Mouse (Mus musculus): ENCODE data around the gene Cage1.

Gene Cage1

DNA sequence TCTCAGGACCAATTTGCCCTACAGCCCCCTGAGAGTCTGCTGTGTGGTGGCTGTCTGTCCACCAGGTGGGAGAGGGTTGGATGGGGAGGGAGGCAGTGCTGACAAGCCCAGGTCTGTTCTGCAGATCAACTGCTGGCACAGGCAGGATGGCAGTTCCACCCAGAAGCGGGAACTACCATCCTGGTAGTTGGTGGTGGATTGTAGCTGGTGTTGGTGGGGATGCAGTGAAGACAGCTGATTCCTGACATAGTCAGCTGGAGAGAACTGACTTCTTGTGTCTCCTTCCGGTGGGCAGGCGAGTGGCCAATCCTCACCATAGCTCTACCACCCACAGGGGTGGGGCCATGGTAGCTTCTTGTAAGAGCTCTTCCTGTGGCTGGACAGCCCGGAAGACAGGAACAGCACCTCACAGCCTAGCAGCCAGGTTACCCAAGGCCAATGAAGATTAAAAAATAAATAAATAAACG lies 26.4 kb downstream of the Cage1 start:
- DNase-seq (ENCODE audit: low read depth, low spot score) = no peak

DNA sequence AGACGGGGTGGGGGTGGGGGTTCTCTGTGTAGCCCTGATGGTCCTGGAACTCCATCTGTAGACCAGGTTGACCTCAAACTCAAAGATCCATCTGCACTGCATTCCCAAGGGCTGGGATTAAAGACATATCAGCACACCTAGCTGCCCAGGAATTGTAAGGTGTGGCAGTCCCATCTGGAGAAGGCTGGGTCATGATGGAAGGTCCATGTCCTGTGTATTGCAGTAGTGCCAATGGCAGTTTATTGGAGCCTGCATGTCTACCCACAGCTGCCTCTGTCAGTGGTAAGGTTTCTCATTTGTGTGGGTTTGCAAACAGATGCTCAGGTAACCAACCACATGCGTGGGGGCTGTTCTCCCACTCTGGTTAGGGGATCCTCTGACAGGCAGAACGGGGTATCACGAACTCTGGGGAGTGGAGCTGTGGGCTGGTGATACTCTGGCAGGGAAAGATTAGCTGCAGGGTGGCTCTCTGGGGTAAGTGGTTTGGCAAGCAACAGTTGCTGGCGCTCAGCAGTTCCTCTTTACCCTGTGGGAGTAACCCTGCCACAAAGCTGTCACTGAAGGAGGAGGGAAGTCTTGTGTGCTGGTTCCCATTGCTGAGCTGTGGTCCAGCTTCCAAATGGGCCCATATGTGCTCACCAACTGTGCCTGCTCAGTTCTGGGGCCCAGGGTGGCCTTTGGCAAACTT lies 27.0 kb downstream of the Cage1 start:
- DNase-seq (ENCODE audit: low read depth, low spot score) = peak; percentile 15

DNA sequence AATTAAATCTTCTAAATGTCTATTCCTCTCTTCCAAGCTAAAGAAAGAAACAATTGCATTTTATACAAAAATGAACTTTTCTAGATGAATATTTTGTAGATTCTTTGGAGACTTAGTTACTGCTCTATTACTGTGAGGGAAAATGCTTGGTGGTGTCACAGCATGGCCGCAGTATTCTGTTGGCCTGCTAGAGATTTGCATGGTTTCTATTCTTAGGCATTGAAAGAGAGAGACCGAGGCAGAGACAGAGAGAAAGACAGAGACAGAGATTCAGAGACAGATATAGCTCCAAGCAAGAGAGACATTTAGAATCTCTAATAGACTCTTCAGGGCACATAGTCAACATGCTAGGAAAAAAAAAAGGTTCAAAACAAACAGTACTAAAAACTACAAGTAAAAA lies 28.9 kb downstream of the Cage1 start:
- no peak for DNase-seq (ENCODE audit: low read depth, low spot score)

DNA sequence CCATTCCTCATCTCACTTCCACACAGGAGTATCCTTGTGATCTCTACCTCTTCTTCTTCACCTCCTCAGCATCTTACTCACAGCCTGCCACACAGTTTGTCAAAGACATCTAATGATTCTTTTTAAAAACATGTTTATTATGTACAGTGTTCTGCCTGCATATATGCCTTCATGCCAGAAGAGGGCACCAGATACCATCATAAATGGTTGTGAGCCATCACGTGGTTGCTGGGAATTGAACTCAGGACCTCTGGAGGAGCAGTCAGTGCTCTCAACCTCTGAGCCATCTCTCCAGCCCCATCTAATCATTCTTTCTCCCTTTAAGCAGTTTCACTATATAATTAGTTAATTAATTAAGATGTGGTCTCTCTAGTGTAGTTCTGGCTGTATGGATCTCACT lies 34.4 kb downstream of the Cage1 start:
- DNase-seq (ENCODE audit: low read depth, low spot score) = no peak

DNA sequence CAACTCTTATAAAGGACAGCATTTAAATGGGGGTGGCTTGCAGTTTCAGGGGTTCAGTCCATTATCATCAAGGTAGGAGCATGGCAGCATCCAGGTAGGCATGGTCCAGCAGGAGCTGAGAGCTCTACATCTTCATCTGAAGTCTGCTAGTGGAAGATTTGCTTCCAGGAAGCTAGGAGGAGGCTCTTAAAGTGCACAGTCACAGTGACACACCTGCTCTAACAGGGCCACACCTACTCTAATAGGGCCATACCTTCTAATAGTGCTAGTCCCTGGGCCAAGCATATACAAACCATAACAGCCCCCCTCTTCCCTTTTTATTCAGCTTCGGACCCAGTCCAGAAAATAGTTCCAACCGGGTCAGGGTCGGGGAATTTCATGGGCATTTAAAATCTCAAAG lies 37.2 kb downstream of the Cage1 start:
- no peak for DNase-seq (ENCODE audit: low read depth, low spot score)

DNA sequence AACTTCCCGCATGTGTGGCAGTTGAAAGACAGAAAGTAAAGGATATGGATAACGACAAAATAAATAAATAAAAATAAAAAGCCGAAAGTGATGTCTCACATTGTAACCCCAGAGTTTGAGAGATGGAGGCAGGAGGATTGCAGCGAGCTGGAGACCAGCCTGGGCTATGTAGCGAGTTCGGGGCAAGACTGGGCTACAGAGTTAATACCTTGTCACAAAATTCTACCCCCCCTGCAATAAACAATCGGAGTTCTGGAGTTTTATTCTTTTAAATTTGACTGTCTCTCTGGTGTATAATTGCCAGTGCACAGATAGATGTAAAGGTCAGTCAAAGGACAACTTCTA lies 42.5 kb downstream of the Cage1 start:
- no peak for DNase-seq (ENCODE audit: low read depth, low spot score)

DNA sequence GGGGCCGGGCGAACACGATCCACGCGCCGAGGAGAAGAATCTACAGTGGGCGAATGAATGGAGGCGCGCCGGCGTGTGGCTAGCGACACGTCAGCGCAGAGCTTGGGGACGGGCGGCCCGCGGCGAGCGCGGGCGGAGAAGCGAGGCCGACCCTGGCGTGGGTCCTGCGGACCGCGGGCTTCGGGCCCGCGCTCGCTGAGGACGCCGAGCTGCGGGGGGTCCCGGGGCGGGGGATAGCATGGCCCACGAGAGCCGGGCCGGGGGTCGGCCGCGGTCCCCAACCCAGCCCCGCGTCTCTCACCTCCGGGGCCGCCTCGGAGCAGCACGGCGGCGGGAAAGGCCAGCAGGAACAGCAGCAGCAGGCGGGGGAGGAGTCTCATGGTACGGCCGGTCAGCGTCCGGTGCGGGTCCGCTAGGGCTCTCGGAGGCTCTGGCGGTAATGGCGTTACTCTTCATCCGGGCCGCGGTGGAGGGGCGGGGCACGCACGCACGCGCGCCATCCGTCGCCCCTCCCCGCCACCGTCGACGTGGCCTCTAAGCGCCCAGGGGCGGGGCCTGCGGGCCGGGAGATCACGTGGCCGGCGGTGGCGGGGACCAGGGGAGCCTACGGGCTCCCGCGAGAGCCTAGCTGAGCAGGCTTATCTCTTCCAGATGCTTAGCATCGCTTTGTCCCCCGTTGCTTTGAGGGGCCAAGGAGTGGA lies 43.0 kb downstream of the Cage1 start, which contains the start of gene Ssr1:
Gene Ssr1 (minus strand): TSS at position 514 of the 701 bp plus-strand sequence.
- DNase-seq (ENCODE audit: low read depth, low spot score) = peak; percentile 85

DNA sequence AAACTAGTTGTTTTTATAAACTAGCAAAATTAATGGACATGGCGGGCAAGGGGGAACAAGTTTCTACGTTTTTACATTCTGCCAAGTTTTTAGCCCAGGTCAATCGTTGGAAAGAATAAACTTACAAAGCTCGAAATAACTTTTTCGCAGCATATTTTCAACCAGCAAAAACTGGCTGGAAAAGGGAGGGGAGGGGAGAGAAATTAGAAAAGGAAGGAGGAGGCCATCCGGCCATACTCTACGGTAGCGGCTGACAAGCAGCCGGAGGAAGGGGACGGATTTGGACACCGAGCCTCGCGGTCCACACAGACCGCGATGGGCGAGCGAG lies 43.5 kb downstream of the Cage1 start:
- DNase-seq (ENCODE audit: low read depth, low spot score) = peak; percentile 32

DNA sequence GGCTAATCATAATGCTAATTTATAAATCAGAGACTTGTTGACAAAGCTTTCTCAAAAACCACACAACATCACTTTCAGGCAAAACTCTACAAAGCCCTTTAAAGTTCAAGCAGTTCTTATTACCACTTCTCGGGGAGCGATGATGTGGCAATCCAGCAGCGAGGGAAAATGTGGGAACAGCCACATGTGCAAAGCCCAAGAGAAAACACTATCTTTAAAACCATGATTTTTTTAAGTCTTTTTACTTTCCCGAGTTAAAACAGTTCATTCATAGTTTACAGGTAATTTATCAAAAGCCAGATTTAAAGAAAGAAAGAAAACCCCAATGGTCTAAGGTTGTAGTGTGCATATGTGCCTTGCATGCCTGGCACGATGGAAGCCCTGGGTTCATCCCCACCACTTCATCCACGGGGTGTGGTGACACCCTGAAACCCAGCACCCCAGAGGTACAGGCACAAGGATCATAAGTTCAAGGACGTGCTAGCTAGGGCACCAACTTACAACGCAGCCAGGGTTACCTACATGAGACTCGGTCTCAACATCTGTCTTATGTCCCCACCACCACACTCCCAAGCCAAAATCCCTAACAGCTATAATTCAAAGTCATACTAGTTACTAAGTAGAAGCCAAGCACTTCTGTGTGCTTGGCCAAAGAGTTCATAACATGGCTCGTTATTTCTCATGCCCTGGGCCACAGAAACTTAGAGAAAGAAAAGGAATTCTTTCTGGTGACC lies 44.1 kb downstream of the Cage1 start:
- DNase-seq (ENCODE audit: low read depth, low spot score) = peak; percentile 41

DNA sequence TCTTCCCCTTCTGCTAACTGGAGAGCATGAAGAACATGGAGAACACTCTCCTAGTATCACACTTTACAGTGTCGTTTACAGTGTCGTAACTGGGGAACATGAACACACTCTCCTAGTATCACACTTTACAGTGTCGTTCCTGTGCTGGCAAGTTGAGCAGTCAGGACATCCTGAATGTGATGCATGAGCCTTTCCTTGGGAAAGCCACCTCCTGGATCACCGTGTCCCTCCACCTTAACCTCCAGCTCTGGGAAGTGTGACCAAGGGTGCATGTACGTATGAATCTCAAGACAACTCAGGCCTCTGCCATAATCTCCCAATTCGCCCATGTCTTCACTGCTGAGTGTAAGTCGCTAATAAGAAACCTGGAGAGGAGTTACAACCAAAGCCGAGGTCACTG lies 47.2 kb downstream of the Cage1 start:
- no peak for DNase-seq (ENCODE audit: low read depth, low spot score)

DNA sequence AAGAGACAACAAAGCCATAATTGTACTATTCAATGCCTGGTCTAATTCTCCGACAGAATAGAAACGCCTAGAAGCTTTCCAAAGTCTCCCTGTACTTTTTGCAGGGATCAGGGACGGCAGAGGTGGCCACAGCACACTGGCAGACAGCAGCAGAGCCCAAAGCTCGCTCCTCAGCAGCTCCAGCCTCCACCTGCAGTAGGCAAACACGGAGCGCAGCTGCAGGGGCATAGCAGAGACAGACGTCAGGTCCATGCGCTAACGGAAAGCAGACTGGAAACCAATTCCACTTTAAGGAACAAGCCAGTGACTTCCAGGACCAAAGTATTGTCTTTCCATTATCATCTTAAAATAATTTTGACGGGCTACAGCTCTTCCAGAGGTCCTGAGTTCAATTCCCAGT lies 50.7 kb downstream of the Cage1 start:
- no peak for DNase-seq (ENCODE audit: low read depth, low spot score)

DNA sequence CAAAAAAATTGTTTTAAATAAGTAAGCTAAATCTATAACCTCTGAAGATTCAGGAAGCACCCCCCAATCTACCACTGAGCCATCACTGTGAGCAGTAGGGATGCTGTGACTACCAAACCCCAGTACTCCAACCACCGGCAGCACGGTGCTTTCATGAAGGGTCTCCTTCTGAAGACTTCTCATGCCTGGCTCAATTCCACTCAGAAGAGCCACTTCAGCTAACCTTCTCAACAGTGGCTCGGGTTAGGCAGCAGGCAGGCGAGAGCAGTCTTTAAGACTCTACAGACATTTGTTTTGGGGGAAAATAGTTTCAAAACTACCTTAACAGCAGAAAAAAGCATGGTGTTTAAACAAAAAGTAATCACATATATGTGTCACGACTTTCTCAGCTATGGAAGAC lies 55.8 kb downstream of the Cage1 start:
- DNase-seq (ENCODE audit: low read depth, low spot score) = no peak

DNA sequence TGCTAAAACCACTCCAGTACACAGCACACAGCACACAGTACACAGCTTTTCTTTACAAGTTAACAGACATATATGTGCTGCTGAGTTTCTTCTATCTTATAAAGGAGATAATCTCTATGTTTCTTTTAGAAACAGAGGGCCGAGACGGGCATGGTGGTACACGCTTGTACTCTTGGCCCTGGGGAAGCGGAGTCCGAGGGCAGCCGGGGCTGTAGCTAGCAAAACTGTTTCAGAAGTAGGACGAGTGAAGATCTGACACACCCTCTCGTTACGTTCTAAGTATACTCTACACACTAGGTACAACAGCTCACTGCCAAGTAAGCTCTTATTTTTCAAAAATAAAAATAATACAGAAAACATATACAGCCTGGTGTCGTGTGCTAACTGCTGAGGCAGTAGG lies 56.5 kb downstream of the Cage1 start:
- no peak for DNase-seq (ENCODE audit: low read depth, low spot score)

DNA sequence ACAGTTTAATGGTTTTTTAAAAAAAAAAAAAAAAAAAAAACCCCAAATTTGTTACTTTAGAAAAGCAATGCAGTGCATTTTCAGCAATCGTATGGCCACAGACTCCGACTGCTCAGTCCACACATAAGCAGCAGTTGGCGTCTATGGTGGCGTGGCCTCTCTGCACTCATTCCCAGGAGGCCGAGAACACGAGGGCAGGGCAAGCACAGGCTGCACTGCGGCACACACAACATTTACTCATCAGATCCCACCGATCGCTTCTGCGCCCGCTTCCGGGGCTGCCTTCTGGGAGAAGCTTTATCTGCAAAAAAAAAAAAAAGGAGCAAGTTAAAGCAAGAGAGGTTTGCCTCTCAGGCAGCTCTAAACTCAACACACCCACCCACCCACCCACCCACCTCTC lies 57.4 kb downstream of the Cage1 start:
- no peak for DNase-seq (ENCODE audit: low read depth, low spot score)

DNA sequence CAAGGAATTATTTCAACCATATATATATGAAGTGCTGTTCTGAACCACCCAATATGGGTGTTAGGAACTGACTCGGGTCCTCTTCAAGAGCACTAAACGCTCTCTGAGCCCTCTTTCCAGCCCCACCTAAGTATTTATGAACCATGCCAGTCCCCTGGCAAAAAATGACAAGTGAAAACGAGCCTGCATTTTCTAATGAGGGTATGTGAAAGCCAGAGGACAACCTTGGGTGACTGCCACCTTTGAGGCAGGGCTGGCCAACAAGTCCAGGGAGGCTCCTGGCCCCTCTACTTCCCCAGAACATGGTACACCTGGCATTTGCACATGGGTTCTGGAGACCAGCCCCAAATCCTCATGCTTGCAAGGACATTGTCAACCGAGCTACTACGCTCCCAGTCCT lies 62.1 kb downstream of the Cage1 start:
- DNase-seq (ENCODE audit: low read depth, low spot score) = no peak

DNA sequence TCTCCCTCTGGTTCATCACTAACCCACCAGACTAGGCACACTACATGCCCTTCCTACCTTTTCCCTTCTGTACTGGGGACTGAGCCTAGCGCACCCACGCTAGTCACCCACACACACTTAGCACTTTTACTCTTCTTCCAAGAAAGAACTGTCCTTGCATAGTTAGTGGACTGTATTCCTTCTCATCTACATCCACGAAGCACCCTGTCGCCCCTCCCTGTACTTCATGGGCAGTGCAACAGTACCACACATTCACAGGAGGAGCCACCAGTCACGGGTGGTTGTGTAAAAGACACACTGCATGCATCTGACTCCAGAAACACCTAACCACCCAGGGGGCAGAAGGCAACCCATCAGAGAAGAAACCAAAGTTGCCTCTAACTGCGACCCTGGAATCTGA lies 62.8 kb downstream of the Cage1 start:
- no peak for DNase-seq (ENCODE audit: low read depth, low spot score)

DNA sequence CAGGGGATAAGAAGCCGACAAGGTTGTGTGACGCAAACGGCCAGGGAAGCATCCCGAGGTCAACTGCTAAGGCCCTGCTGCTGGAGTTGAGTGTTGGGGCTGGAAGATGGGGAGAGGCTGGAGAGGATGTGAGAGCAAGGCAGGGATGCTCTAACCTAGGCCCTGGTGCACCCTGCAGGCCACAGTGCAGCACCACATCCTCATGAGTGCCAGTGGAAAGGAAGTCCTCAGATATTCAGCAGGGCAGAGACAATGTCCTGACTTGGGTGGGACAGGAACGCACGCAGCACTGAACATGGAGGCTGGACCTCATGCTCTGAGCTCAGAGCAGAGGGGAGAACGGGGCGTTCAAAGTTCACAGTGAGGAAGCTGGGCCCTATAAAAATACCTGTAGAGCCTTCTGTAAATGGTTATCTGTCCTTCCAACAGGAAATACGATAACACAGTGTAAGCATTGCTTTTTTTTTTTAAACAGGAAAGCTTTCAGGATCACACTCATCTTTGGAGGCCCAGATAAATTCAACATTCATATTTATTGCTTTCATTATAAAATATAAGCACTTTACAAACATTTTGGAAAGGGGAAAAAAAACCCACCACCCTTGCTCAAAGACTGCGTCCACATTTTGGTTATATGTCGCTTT lies 65.9 kb downstream of the Cage1 start:
- DNase-seq (ENCODE audit: low read depth, low spot score) = peak; percentile 19

DNA sequence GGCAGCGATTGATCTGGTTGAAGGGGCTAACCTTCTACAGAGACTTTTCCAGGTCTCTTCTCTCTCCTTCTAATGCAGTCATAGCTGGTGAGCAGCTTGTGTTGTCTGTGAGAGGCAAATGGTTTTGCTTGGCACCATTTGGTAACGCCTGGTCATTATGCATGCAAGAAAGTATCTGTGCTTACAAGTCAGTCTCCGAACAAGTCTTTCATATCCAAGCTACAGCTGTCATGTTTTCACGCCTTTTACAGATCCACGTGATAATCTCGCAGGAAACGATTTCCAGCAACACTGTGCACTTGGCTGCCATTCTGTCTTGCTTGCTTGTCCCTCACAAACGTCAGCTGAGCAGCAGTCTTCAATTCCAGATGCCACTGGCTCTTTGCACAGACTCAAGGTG lies 66.9 kb downstream of the Cage1 start:
- no peak for DNase-seq (ENCODE audit: low read depth, low spot score)

DNA sequence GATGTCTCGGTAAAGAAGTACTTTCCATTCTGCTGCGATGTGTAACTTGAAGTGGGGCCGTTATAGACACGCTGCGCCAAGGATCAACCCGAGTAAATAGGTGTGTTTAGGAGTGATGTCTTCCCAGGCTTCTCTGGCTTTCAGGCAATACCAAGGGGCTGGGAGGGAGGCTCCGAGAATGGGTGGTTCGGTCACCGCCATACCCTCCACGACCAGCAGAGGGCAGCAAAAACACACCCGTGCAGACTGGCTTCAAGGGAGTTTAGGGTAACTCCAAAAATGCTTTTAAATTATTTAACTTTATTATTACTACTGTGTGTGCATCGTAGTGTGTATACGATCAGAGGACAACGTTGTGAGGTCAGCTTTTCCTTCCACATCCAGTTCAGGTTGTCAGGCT lies 67.5 kb downstream of the Cage1 start:
- DNase-seq (ENCODE audit: low read depth, low spot score) = peak; percentile 87

DNA sequence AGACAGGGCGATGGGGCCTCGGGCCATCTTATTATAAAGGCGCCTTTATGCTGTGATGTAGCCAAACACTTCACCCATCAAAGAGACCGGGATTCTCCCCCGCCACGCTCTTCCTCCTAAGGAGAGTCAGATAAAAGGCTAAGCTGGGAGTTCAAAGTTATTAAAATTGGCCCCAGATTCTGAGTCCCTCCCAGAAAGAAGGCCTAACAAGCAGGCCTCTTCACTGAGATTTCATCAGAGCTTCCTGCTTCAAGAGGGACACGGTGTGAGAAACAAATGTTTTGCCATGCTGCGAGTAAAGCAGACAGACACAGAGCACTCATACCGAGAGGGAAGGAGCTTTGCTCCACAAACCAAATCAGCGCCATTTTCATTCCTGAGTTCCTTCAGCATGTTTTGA lies 69.3 kb downstream of the Cage1 start:
- no peak for DNase-seq (ENCODE audit: low read depth, low spot score)

DNA sequence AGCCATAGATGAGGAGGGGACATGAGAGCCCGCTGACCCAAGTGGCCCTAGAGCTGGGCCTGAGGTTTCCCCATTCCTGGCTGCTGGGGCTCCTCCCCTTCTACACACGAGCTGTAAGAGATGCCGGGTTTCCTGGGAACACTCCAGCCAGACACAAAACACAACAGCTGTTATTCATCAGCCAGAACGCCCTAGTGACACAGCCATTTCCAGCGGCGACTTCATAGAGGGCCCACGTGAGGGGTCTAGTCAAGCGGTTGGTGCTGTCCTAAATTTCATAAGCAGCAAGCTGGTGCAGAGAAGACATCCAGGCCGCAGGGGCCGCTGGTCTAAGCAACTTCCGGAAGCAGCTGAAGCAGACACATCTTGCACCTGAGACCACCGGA lies 69.8 kb downstream of the Cage1 start:
- DNase-seq (ENCODE audit: low read depth, low spot score) = peak; percentile 50

DNA sequence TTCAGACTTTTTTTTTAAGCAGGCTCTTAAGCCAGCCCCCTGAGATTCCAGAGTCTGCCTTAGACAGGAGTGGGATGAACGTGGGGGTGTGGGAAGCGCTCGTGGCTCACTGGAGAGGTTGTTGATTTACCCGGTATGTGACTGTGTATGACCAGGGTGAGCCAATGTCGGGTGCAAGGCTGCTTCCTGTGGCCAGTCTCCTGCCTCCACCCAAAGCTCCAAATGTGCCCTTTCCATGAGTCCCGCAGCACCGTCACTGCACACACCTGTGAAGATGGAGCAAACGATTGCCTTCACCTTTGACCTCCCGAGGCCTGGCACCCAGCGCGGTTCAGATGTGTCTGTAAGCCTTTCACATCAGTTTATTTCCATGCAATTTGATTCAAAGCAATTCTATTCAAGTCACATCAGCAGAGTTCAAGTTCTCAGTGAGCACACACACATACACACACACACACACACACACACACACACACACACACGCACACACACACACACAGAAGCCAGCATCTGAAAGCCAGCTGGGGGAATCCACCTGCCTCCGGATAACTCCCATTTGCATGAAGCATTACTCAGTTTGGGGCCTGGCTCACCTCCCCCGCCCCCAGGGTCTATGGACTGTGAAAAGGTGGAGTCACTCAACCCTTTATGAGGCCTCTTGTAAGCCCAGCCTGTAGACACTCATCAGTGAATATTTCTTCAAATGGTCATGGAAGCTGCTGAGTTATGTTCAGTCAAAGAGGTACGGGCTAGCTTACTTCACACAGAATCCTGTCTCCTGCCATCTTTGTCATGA lies 70.4 kb downstream of the Cage1 start:
- DNase-seq (ENCODE audit: low read depth, low spot score) = no peak

All from 3T3-L1 (cell line).